Comparison of ENCODE assay signal across 10 mouse cellular contexts in the genomic region with DNA sequence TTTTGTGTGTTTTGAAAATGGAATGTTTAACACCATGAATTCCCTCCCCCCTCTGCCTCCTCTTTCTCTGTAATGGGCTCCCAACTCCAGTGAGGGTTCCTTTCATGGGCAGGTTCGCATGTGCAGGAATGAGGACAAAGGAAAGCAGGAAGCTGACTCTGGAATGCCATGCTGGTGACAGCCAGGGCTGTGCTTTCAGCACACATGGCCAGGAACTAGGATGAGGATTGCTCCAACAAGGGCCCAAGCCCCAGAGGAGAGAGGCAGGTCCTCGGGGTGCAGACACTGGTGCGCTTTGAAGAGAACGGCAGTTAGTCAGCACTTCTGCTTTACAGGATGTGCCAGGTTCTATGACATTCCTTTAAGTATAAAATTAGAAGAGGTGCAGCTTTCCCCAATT.
DNase-seq lines count a peak whose midpoint lies in the region; ATAC-seq lines count a peak whose summit lies in the region.
"Had no signal": no experiment of that assay in that cellular context is flagged by ENCODE, and none has a peak within 500 bp of the region (broad histone marks: within the 10 kb centered on the region; RNA-seq: fewer than 3 reads in every experiment).

No protein-coding gene starts in this region.

- 24% methylated on average over 4 of the region's 4 CpGs for WGBS in embryonic facial prominence, embryonic 12.5 days
- WGBS in hindbrain, embryonic 15.5 days = 23% methylated on average over 4 of the region's 4 CpGs
- 30% methylated on average over 4 of the region's 4 CpGs for WGBS in neural tube, embryonic 13.5 days

- DNase-seq in left cerebral cortex, postnatal 25 days (ENCODE audit: low spot score in 2 of 2) = peak; percentile 34 to 37
- no peak for DNase-seq in left cerebral cortex, postnatal 10 days (ENCODE audit: extremely low spot score in 1 of 2, low spot score in 2 of 2)
- no peak for DNase-seq in B cell, adult 2 months
- no peak for DNase-seq in thymus, postnatal 10 days (ENCODE audit: low spot score in 2 of 2)
- no peak for DNase-seq in adrenal gland, adult 2 months
- DNase-seq: cerebellum, adult 8-10 months had no signal

- peak overlapping the region; percentile 63 for H3K27ac ChIP-seq in embryonic facial prominence, embryonic 12.5 days
- peak overlapping the region; percentile 78 for H3K27ac ChIP-seq in hindbrain, embryonic 15.5 days (replicated peaks)
- H3K27ac ChIP-seq in neural tube, embryonic 13.5 days (replicated peaks) = peak overlapping the region; percentile 66

- H3K4me2 ChIP-seq in embryonic facial prominence, embryonic 12.5 days (replicated peaks) = no peak overlapping the region
- H3K4me2 ChIP-seq in hindbrain, embryonic 15.5 days = no peak overlapping the region
- no peak overlapping the region for H3K4me2 ChIP-seq in neural tube, embryonic 13.5 days

- ATAC-seq in embryonic facial prominence, embryonic 12.5 days (ENCODE audit: insufficient number of reproducible peaks, insufficient read depth, low FRiP score, low TSS enrichment) = no peak
- ATAC-seq in hindbrain, embryonic 15.5 days (ENCODE audit: low FRiP score, low read depth) = 0 out of 2 replicates have a peak, but pooled peaks have one; percentile 33
- ATAC-seq in neural tube, embryonic 13.5 days (ENCODE audit: low read depth) = peak; percentile 49; the same call in 1 of the 2 replicates

- no peaks in the 10 kb centered on the region for H3K27me3 ChIP-seq in embryonic facial prominence, embryonic 12.5 days
- H3K27me3 ChIP-seq in hindbrain, embryonic 15.5 days = no peaks in the 10 kb centered on the region
- H3K27me3 ChIP-seq in neural tube, embryonic 13.5 days = no peaks in the 10 kb centered on the region

- H3K36me3 ChIP-seq in embryonic facial prominence, embryonic 12.5 days = no peaks in the 10 kb centered on the region; the same call in 1 of the 2 replicates
- no peaks in the 10 kb centered on the region for H3K36me3 ChIP-seq in hindbrain, embryonic 15.5 days
- H3K36me3 ChIP-seq in neural tube, embryonic 13.5 days = 0 out of 2 replicates have a peak, but pooled peaks cover 1% of the 10 kb centered on the region

- no peak overlapping the region for H3K4me3 ChIP-seq in embryonic facial prominence, embryonic 12.5 days
- H3K4me3 ChIP-seq in hindbrain, embryonic 15.5 days = no peak overlapping the region
- no peak overlapping the region for H3K4me3 ChIP-seq in neural tube, embryonic 13.5 days

- intact Hi-C loops in left cerebral cortex, postnatal 25 days (cut with DNase I) = no loop called here
- intact Hi-C loops in left cerebral cortex, postnatal 10 days (cut with DNase I) = no loop called here

- H3K9ac ChIP-seq in embryonic facial prominence, embryonic 12.5 days = no peak overlapping the region
- H3K9ac ChIP-seq in hindbrain, embryonic 15.5 days = no peak overlapping the region
- H3K9ac ChIP-seq in neural tube, embryonic 13.5 days = no peak overlapping the region

- peaks cover 13% of the 10 kb centered on the region for H3K4me1 ChIP-seq in embryonic facial prominence, embryonic 12.5 days
- peaks cover 16% of the 10 kb centered on the region for H3K4me1 ChIP-seq in hindbrain, embryonic 15.5 days (replicated peaks)
- H3K4me1 ChIP-seq in neural tube, embryonic 13.5 days (replicated peaks) = peaks cover 17% of the 10 kb centered on the region

- H3K9me3 ChIP-seq in embryonic facial prominence, embryonic 12.5 days = no peaks in the 10 kb centered on the region
- H3K9me3 ChIP-seq in hindbrain, embryonic 15.5 days = no peaks in the 10 kb centered on the region
- no peaks in the 10 kb centered on the region for H3K9me3 ChIP-seq in neural tube, embryonic 13.5 days
- H3K9me3 ChIP-seq: G1E had no signal

Comparison
In these comparisons a context has a peak if more than half of its experiments do, and no peak if none do; other contexts are left out.
1. DNase-seq: peak in left cerebral cortex, postnatal 25 days (2 of 2); none in left cerebral cortex, postnatal 10 days (0 of 2), B cell, adult 2 months (0 of 2), thymus, postnatal 10 days (0 of 2) and adrenal gland, adult 2 months (single experiment).
2. Peak in every context shown above with its lines, with median percentiles within 50 percentile points of each other: H3K27ac ChIP-seq.